Mouse (Mus musculus): ENCODE measurements around the gene Pcnp. TPM values are rescaled to one million over a fixed set of nuclear protein-coding genes. Genes with fewer than 3 reads are reported as not detected.
A peak's percentile ranks its signal among the peaks of the same experiment; 100 is the strongest.

Pcnp gene
- total and polyA plus RNA-seq, 3 experiments: 67.4 to 177 (median 154) TPM

DNA sequence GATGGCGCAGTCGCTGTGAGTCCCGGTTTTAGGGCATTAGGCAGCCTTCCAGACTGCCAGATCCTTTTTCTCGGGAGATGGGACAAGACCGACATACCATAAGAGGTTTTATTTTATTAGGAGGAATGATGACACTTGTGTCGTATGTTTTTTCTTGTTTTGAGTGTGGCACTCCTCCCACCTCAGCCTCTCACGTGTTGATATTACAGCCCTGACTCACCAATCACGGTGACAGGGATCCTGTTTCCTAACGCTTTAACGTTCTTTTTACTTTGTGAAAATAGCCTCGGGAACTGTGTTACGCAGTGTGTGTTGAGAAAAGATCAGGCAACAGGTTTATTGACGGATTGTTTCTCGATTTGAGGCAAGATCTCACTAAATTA, 54.6 kb downstream of the Pcnp start:
- Histone ChIP-seq H3K36me3 (replicated peaks in 1 of 2; ENCODE audit: control insufficient read depth in 1 of 2, insufficient read depth in 1 of 2, low read length in 1 of 2) (peaks cover 20 to 54% of the 10 kb centered on the region in 2 experiments), H3K27me3 (replicated peaks) (no peaks in the 10 kb centered on the region), H3K79me2 (replicated peaks; ENCODE audit: control insufficient read depth, extremely low read depth, insufficient read depth, poor library complexity, severe bottlenecking) (peaks cover 80% of the 10 kb centered on the region), H3K9ac (ENCODE audit: insufficient read depth, low read depth) (peak overlapping the region; percentile 22), H3K4me2 (ENCODE audit: insufficient read depth, low read depth, poor library complexity, severe bottlenecking) (peak overlapping the region; percentile 82), H3K27ac (ENCODE audit: insufficient read depth, low read depth) (no peak overlapping the region), H3K4me3 (replicated peaks in 1 of 3; ENCODE audit: low read depth in 2 of 3, low read length in 2 of 3, poor library complexity in 1 of 3) (peak overlapping the region; percentile 78 to 99 (median 98)), H3K9me3 (replicated peaks; ENCODE audit: low read length) (no peaks in the 10 kb centered on the region), H3K4me1 (ENCODE audit: control insufficient read depth in 1 of 2, insufficient read depth in 2 of 2) (peaks cover 3 to 47% of the 10 kb centered on the region in 2 experiments)
- in situ Hi-C loops (cut with MboI; ENCODE audit: low pct_ligation_motif_present, low pct_unique_long_range_greater_than_20kb, low sequenced_read_pairs): loop anchor here (10.0 kb wide), 1 partner anchor 90 kb away; no protein-coding TSS in a partner anchor
- peak; percentile 57 for DNase-seq (ENCODE audit: extremely low read depth)
- TF ChIP-seq EP300 (IDR thresholded peaks at IDR 0.05; ENCODE audit: low read length) (peak; percentile 13; the same call in 1 of the 2 replicates), USF1 (IDR thresholded peaks at IDR 0.05; ENCODE audit: low read depth, low read length) (no peak), MXI1 (IDR thresholded peaks at IDR 0.05; ENCODE audit: low read depth, low read length) (peak; percentile 35; the same call in 1 of the 2 replicates), NRF1 (IDR thresholded peaks at IDR 0.05; ENCODE audit: low read depth, low read length) (no peak), MAX (IDR thresholded peaks at IDR 0.05; ENCODE audit: low read length) (0 out of 2 replicates have a peak, but pooled peaks have one; percentile 34), ZMIZ1 (IDR thresholded peaks at IDR 0.05; ENCODE audit: low read depth, low read length) (no peak), IRF4 (IDR thresholded peaks at IDR 0.05; ENCODE audit: low read depth, low read length) (peak; percentile 38; the same call in 1 of the 2 replicates), BHLHE40 (IDR thresholded peaks at IDR 0.05; ENCODE audit: low read depth, low read length) (peak; percentile 92)
- dilution Hi-C loops (cut with MboI; ENCODE audit: extremely low pct_ligation_motif_present, extremely low pct_unique_long_range_greater_than_20kb, low sequenced_read_pairs): no loop called here

DNA sequence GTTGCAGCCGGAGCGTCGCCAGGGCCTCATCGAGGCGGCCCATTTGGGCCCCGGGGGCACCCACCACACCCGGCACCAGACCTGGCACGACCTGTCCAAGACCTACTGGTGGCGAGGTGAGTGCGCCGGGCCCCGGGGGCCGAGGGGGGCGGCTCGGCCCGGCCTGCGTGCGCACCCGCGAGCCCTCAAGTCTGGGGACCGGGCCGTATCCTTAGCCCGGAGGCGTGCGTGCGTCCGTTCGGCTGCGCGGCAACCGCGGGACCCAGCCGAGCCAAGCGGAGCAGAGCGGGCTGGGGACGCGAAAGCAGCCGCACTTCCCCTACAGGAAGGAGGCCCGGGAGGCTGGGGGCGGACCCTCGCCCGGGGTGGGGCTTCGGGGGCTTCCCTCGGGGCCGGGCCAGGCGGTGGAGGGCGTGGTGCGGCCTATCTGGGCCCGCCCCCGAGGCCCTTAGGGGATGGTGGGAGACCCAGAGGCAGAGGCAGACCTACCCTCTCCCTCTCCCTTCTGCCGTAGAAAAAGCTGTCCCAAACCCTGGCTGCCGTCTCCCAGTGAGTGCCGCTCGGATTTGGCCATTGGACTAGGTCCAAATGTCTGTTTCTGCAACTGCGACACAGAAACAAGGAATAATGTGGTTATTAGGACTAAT, 55.2 kb downstream of the Pcnp start:
- peak; percentile 89 for DNase-seq (ENCODE audit: extremely low read depth)
- dilution Hi-C loops (cut with MboI; ENCODE audit: extremely low pct_ligation_motif_present, extremely low pct_unique_long_range_greater_than_20kb, low sequenced_read_pairs) (no loop called here), in situ Hi-C loops (cut with MboI; ENCODE audit: low pct_ligation_motif_present, low pct_unique_long_range_greater_than_20kb, low sequenced_read_pairs) (loop anchor here (10.0 kb wide), 1 partner anchor 90 kb away; no protein-coding TSS in a partner anchor)
- Histone ChIP-seq H3K9ac (ENCODE audit: insufficient read depth, low read depth) (peak overlapping the region; percentile 91), H3K79me2 (replicated peaks; ENCODE audit: control insufficient read depth, extremely low read depth, insufficient read depth, poor library complexity, severe bottlenecking) (peaks cover 81% of the 10 kb centered on the region), H3K27ac (ENCODE audit: insufficient read depth, low read depth) (peak overlapping the region; percentile 83), H3K9me3 (replicated peaks; ENCODE audit: low read length) (no peaks in the 10 kb centered on the region), H3K36me3 (replicated peaks in 1 of 2; ENCODE audit: control insufficient read depth in 1 of 2, insufficient read depth in 1 of 2, low read length in 1 of 2) (peaks cover 25 to 55% of the 10 kb centered on the region in 2 experiments), H3K27me3 (replicated peaks) (no peaks in the 10 kb centered on the region), H3K4me3 (replicated peaks in 1 of 3; ENCODE audit: low read depth in 2 of 3, low read length in 2 of 3, poor library complexity in 1 of 3) (peak overlapping the region; percentile 78 to 99 (median 98)), H3K4me2 (ENCODE audit: insufficient read depth, low read depth, poor library complexity, severe bottlenecking) (peak overlapping the region; percentile 82; the same call in 1 of the 2 replicates), H3K4me1 (ENCODE audit: control insufficient read depth in 1 of 2, insufficient read depth in 2 of 2) (peaks cover 3 to 52% of the 10 kb centered on the region in 2 experiments)
- TF ChIP-seq ELF1 (IDR thresholded peaks at IDR 0.05; ENCODE audit: low read depth, low read length): peak; percentile 56; the same call in 1 of the 2 replicates
- TF ChIP-seq ZC3H11A (IDR thresholded peaks at IDR 0.05; ENCODE audit: low read depth, low read length): no peak
- TF ChIP-seq GABPA (IDR thresholded peaks at IDR 0.05; ENCODE audit: insufficient replicate concordance, low read depth, low read length): no peak
- TF ChIP-seq E2F4 (IDR thresholded peaks at IDR 0.05; ENCODE audit: insufficient replicate concordance, low read depth, low read length): no peak
- TF ChIP-seq MAX (IDR thresholded peaks at IDR 0.05; ENCODE audit: low read length): 0 out of 2 replicates have a peak, but pooled peaks have one; percentile 7
- 0 out of 2 replicates have a peak, but pooled peaks have one; percentile 8 for TF ChIP-seq ETS1 (conservative IDR thresholded peaks at IDR 0.05; ENCODE audit: low read depth, low read length)
- no peak for TF ChIP-seq MAFK (IDR thresholded peaks at IDR 0.05; ENCODE audit: insufficient replicate concordance, low read length)
- TF ChIP-seq EP300 (IDR thresholded peaks at IDR 0.05; ENCODE audit: low read length): no peak
- TF ChIP-seq SMC3 (IDR thresholded peaks at IDR 0.05; ENCODE audit: low read depth, low read length): no peak
- TF ChIP-seq USF2 (conservative IDR thresholded peaks at IDR 0.05; ENCODE audit: low read depth, low read length): no peak
- no peak; the same call in 1 of the 2 replicates for TF ChIP-seq CHD2 (IDR thresholded peaks at IDR 0.05; ENCODE audit: low read length)
- 0 out of 2 replicates have a peak, but pooled peaks have one; percentile 37 for TF ChIP-seq KAT2A (IDR thresholded peaks at IDR 0.05; ENCODE audit: insufficient replicate concordance, low read length)
- peak; percentile 68 for TF ChIP-seq SIN3A (IDR thresholded peaks at IDR 0.05; ENCODE audit: low read length)
- TF ChIP-seq ZNF384 (IDR thresholded peaks at IDR 0.05; ENCODE audit: low read depth, low read length): no peak
- TF ChIP-seq MYC (IDR thresholded peaks at IDR 0.05; ENCODE audit: low read depth, low read length): no peak
- no peak for TF ChIP-seq RCOR1 (conservative IDR thresholded peaks at IDR 0.05; ENCODE audit: low read depth, low read length)
- peak; percentile 49; the same call in 1 of the 2 replicates for TF ChIP-seq NELFE (IDR thresholded peaks at IDR 0.05; ENCODE audit: low read depth, low read length)
- no peak for TF ChIP-seq MEF2A (IDR thresholded peaks at IDR 0.05; ENCODE audit: borderline replicate concordance, low read depth, low read length)
- peak; percentile 74 for TF ChIP-seq MAZ (IDR thresholded peaks at IDR 0.05; ENCODE audit: low read depth, low read length)
- no peak for TF ChIP-seq CTCF (conservative IDR thresholded peaks at IDR 0.05 in 1 of 2, IDR thresholded peaks at IDR 0.05 in 1 of 2; ENCODE audit: low read depth in 2 of 2, low read length in 2 of 2)
- TF ChIP-seq POLR2AphosphoS2 (IDR thresholded peaks at IDR 0.05; ENCODE audit: low read depth, low read length): no peak
- TF ChIP-seq JUN (IDR thresholded peaks at IDR 0.05; ENCODE audit: insufficient read depth, low read depth, low read length): no peak
- TF ChIP-seq JUND (conservative IDR thresholded peaks at IDR 0.05; ENCODE audit: low read depth, low read length): no peak
- TF ChIP-seq ZMIZ1 (IDR thresholded peaks at IDR 0.05; ENCODE audit: low read depth, low read length): peak; percentile 59
- TF ChIP-seq ZKSCAN1 (IDR thresholded peaks at IDR 0.05; ENCODE audit: borderline replicate concordance, low read depth, low read length): no peak
